Mouse (Mus musculus) left cerebral cortex, postnatal 25 days (tissue): Measurements from ENCODE around the gene Gm26620. TPM values are rescaled to one million over a fixed set of nuclear protein-coding genes. Genes with fewer than 3 reads are reported as not detected.

ENCODE experiments used
- DNase-seq, 2 experiments: peaks; one replicate each; pipeline ENCODE4 v3.0.0; 2022; ENCODE audit warnings: low spot score in 2 of 2, mixed read lengths in 1 of 2
- intact Hi-C: fragments of 180-260 bp; cut with DNase I; formaldehyde crosslinking; loops from one replicate; pipeline ENCODE4 v1.15.1; 2025
- total RNA-seq, 2 experiments: library from RNA; stranded (reverse); gene quantifications; 2 replicates each; pipeline ENCODE4 v1.2.3; 2021

The Gm26620 gene
- total RNA-seq, 2 experiments from 2014 or later: 0.43 to 1.4 TPM

- intact Hi-C loops: no loop called here
These were observed 16.6 kb upstream of the Gm26620 start for GRCm38 (mm10) chr1:170868107-170868904.

GRCm38 (mm10) chr1:170868905-170869283 is 16.0 kb upstream of the Gm26620 start:
- no peak for DNase-seq
- intact Hi-C loops: no loop called here

More at GRCm38 (mm10) chr1:170868107-170868904, 16.6 kb upstream of the Gm26620 start:
- peak; percentile 89 to 93 for DNase-seq

- DNase-seq: no peak
- intact Hi-C loops: no loop called here
These were observed 13.5 kb upstream of the Gm26620 start for GRCm38 (mm10) chr1:170871402-170871801.

DNA sequence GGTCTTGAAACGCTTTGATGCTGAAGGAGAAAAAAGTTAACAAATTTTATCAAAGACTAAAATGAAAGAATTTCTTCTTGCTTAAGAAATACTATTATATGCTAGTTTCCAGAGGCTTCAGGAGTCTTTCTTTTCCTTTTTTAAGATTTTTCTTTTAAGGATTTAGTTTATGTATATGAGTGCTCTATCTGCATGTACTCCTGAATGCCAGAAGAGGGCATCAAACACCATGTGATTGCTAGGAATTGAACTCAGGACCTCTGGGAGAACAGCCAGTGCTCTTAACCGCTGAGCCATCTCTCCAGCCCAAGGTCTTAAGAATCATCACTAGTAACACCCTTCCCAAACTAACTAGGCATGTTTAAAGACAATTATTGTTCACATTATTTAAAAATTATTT is 12.9 kb upstream of the Gm26620 start:
- intact Hi-C loops: no loop called here
- DNase-seq: no peak

- intact Hi-C loops: no loop called here
- DNase-seq: no peak
These were observed 9.2 kb upstream of the Gm26620 start for GRCm38 (mm10) chr1:170875676-170876075.

DNA sequence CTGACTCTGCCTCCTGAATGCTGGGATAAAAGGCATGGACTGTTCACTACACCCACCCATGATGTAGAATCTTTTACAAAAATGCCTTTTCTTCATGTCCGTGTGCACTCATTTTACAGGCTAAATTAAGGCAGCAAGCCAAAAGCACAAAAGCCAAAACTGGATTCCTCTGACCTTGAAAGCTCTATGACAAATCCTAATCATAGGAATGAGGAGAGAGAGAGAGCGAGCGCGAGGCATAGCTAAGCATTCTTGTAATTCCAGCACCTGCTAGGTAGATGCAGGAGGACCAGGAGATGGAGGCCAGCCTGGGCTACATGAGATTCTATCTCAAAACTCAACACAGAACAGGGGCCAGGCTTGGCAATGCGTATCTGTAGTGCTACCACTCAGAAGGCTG is 8.0 kb upstream of the Gm26620 start:
- intact Hi-C loops: no loop called here
- DNase-seq: no peak

DNA sequence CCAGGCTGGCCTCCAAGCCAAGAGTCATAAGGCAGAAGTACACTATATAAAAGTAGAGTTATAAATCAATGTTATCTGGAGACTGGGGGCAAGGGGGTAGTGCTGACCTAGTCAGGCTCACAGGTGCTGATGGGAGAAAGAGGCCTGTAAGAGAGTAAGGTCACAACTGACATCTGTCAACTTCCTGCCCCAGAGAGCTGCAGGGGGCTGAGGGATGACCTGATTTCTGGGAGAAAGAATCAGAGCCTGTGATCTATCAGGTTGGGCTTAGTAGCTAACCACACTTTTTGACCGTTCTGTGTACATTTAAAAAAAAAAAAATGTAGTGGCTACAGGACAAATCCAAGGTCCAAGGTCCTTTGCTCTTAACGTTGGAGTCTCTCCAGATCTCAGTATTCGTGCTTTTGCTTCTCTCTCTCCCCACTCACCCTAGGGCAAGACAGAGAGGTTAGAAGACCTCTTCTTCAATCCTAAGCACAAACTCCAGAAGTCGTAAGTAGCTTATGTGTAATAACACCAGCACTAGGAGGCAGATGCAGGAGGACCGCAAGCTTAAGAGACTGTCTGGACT is 1.9 kb upstream of the Gm26620 start:
- intact Hi-C loops: no loop called here

DNA sequence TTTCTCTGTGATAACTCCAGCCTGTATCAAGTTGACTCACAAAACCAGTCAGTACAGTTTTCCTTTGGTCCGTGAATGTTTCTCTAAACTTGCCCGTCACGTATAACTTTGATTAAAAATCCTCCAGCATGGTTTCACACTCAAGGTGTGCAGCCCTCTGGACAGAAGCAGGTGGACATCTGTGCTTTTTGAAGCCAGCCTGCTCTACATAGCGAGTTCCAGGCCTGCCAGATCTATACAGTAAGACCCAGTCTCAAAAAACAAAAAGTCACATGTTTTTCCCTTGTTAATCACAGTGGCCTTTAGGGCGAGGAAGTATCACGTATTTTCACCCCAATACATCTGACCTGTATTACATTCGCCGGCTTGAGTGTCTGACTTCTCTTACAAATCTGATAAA is 475 bp upstream of the Gm26620 start:
- DNase-seq: no peak
- intact Hi-C loops: no loop called here

More for the DNA sequence above, 1.9 kb upstream of the Gm26620 start:
- DNase-seq: no peak

- no peak for DNase-seq
- intact Hi-C loops: no loop called here
These were observed 1.2 kb downstream of the Gm26620 start for GRCm38 (mm10) chr1:170886044-170886458.

GRCm38 (mm10) chr1:170889310-170889709 is 4.4 kb downstream of the Gm26620 start:
- DNase-seq: no peak
- intact Hi-C loops: no loop called here

DNA sequence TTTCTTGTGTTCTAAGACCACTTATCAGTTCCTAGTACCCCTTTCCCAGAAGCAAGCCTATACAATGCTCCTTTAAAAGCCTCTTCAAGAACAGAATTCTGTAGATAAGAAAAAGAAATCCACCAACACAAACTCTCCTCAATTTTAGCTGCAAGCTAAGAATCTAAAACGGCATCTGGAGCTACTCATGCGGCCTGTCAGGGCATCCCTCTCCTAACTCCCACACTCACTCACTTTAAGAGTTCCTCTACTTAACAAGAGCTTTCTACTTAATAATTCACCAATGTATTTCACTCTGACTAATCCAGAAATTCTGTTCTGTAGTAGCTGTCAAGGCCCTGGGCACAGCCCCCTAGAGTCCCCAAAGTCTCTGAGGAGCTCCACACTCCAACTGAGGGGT is 6.8 kb downstream of the Gm26620 start:
- intact Hi-C loops: loop anchor here (10.0 kb wide), 1 partner anchor 363 kb away; the partner anchor contains the start of genes Adamts4 and Ndufs2
- no peak for DNase-seq

- intact Hi-C loops: loop anchor here (10.0 kb wide), 1 partner anchor 363 kb away; the partner anchor contains the start of genes Adamts4 and Ndufs2
These were observed 7.4 kb downstream of the Gm26620 start for GRCm38 (mm10) chr1:170892279-170892678.

DNA sequence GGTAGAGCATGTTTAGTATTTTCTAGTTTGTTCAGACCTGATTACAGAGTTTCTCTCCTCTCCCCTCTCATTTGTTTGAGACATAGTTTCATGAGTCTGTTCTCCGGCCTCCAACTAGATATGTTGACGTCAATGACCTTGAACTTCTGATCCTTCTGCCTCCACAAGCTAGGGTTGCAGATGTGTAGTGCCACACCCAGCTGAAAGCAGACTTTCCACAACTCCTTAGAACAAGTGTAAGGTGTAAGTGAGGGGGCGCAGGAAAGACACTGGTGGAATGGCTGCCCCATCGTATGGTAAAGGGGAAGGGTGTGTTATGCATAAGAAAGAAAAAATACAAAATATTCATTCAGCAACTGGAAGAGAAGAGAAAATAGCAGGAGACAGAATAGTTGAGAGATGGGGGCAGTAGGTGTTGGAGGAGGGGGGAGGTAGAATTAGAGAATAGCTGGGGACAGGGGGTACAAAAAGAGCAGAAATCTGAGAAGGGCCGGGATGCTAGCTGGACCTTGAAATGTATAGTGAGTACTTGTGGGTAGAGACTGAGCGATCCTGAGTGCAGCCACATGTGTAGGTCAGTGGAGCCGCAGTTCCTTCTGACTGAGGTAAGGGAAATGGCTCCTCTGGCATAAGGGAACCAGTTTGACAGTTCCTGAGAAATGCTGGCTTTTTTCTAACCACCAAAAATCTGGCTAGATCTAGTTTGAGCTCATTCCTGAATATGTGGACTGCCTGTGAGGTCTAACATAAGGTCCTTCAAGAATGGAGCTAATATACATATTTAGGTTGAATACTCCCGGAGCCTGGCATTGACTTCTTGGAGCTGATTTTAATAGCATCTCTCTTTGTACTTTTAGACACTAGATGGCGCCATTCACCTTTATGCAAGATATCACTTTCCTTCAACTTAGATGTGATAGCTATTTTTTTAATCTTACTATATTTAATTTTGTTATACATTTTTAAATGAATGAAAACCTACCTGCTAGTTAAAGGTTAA is 10.0 kb downstream of the Gm26620 start:
- intact Hi-C loops: loop anchor here (5.0 to 10.0 kb wide), 2 partner anchors 207 to 360 kb away; partner anchors contain the start of genes Adamts4 and Ndufs2
- peak in 1 of 2 experiments; percentile 68 for DNase-seq

More at GRCm38 (mm10) chr1:170892279-170892678, 7.4 kb downstream of the Gm26620 start:
- DNase-seq: no peak

GRCm38 (mm10) chr1:170896651-170897281 is 11.9 kb downstream of the Gm26620 start:
- intact Hi-C loops: loop anchor here (5.0 to 10.0 kb wide), 2 partner anchors 206 to 358 kb away; partner anchors contain the start of genes Adamts4 and Ndufs2
- DNase-seq: no peak

- DNase-seq: peak in 1 of 2 experiments; percentile 10
- intact Hi-C loops: loop anchor here (5.0 to 10.0 kb wide), 2 partner anchors 204 to 356 kb away; partner anchors contain the start of genes Adamts4 and Ndufs2
These were observed 13.7 kb downstream of the Gm26620 start for GRCm38 (mm10) chr1:170898413-170899075.

- intact Hi-C loops: loop anchor here (1.0 kb wide), 2 partner anchors 91 to 95 kb away; no protein-coding TSS in a partner anchor
- peak; percentile 66 to 74 for DNase-seq
These were observed 16.1 kb downstream of the Gm26620 start for GRCm38 (mm10) chr1:170900799-170901467.

- peak; percentile 79 to 88 for DNase-seq
- intact Hi-C loops: loop anchor here (1.0 kb wide), 2 partner anchors 91 to 95 kb away; no protein-coding TSS in a partner anchor
These were observed 16.8 kb downstream of the Gm26620 start for GRCm38 (mm10) chr1:170901536-170902238.
